Mouse (Mus musculus): ENCODE measurements around the gene Syce3.

Syce3 gene

GRCm38 (mm10) chr15:89372536-89372935 is 37.8 kb downstream of the Syce3 start:
- no peak for DNase-seq (ENCODE audit: low spot score)

- DNase-seq (ENCODE audit: low spot score): no peak
Observed at GRCm38 (mm10) chr15:89372068-89372467, 38.2 kb downstream of the Syce3 start.

- DNase-seq (ENCODE audit: low spot score): no peak
Observed at GRCm38 (mm10) chr15:89365141-89365551, 45.2 kb downstream of the Syce3 start.

GRCm38 (mm10) chr15:89363051-89363450 is 47.3 kb downstream of the Syce3 start:
- no peak for DNase-seq (ENCODE audit: low spot score)

- no peak for DNase-seq (ENCODE audit: low spot score)
Observed at GRCm38 (mm10) chr15:89358784-89359183, 51.5 kb downstream of the Syce3 start.

GRCm38 (mm10) chr15:89356372-89356771 is 53.9 kb downstream of the Syce3 start:
- peak; percentile 86 for DNase-seq (ENCODE audit: low spot score)

- DNase-seq (ENCODE audit: low spot score): peak; percentile 97
Observed at GRCm38 (mm10) chr15:89355241-89356187, 54.8 kb downstream of the Syce3 start, which contains the start of the genes Lmf2 and Ncaph2. TSS of gene Lmf2 (minus strand) at chr15:89355659. TSS of gene Ncaph2 (plus strand) at chr15:89355719.

- no peak for DNase-seq (ENCODE audit: low spot score)
Observed at GRCm38 (mm10) chr15:89354455-89354854, 55.8 kb downstream of the Syce3 start.

GRCm38 (mm10) chr15:89353837-89354236 is 56.5 kb downstream of the Syce3 start:
- no peak for DNase-seq (ENCODE audit: low spot score)

GRCm38 (mm10) chr15:89352795-89353194 is 57.5 kb downstream of the Syce3 start:
- DNase-seq (ENCODE audit: low spot score): no peak

- DNase-seq (ENCODE audit: low spot score): no peak
Observed at GRCm38 (mm10) chr15:89352054-89352453, 58.2 kb downstream of the Syce3 start.

GRCm38 (mm10) chr15:89351302-89351701 is 59.0 kb downstream of the Syce3 start:
- no peak for DNase-seq (ENCODE audit: low spot score)

GRCm38 (mm10) chr15:89350447-89350846 is 59.9 kb downstream of the Syce3 start:
- no peak for DNase-seq (ENCODE audit: low spot score)

GRCm38 (mm10) chr15:89343325-89343724 is 67.0 kb downstream of the Syce3 start:
- DNase-seq (ENCODE audit: low spot score): no peak

- no peak for DNase-seq (ENCODE audit: low spot score)
Observed at GRCm38 (mm10) chr15:89341678-89342077, 68.6 kb downstream of the Syce3 start.

Measured in c-Kit-positive CD71-positive TER-119-positive erythroid progenitor cells, embryonic 14.5 days (primary cell).